Mouse (Mus musculus): ENCODE results near the gene Wdr49. TPM values are rescaled to one million over a fixed set of nuclear protein-coding genes. Genes with fewer than 3 reads are reported as not detected.

The Wdr49 gene
- polyA plus RNA-seq, 1 experiment from 2014 or later = not detected

DNA sequence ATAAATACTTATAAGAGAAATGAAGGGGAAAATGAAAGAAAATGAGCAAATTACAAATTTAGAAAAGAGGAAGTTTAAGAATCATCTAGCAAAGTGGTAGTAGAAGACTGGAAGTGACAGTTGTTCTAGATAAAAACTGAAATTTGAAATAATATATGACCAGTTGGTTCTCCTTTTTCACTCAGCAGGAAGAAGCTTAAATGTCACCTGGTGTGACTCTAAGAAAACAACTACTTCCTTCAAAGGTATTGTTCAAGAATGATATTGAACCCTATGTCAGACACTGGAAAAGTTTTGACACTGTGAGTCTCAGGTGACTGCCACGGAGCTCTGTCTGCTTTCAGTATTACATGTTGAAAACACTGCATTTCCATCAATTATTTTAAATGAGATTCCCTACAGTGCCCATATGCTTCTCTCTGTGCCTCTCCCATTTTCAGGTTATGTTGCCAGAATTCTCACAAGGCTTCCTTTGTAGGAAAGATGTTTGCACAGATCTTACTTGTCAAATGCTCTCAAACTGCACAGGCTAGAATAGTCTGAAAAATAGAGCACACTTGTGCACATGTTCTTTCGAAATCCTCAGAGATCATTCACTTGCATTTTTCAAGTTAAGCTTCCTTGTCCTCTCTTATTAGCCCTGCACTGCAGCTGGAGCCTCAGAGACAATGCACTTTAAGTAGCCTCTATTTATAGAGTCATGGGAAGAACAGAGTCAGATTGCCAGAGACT is 184.8 kb downstream of the Wdr49 start:
- Histone ChIP-seq H3K27me3 (replicated peaks) (no peaks in the 10 kb centered on the region), H3K4me1 (no peaks in the 10 kb centered on the region), H3K9me3 (no peaks in the 10 kb centered on the region), H3K4me3 (no peak overlapping the region), H3K36me3 (no peaks in the 10 kb centered on the region), H3K27ac (no peak overlapping the region), H3K9ac (no peak overlapping the region), H3K4me2 (replicated peaks) (no peak overlapping the region)
- WGBS = 71% methylated on average over 2 of the region's 2 CpGs
- ATAC-seq (ENCODE audit: low FRiP score, low read depth) = no peak

GRCm38 (mm10) chr3:75293243-75293642 is 188.7 kb downstream of the Wdr49 start:
- WGBS = 89% methylated on average over 2 of the region's 2 CpGs
- H3K36me3 ChIP-seq = no peaks in the 10 kb centered on the region
- no peak overlapping the region for H3K4me2 ChIP-seq (replicated peaks)

DNA sequence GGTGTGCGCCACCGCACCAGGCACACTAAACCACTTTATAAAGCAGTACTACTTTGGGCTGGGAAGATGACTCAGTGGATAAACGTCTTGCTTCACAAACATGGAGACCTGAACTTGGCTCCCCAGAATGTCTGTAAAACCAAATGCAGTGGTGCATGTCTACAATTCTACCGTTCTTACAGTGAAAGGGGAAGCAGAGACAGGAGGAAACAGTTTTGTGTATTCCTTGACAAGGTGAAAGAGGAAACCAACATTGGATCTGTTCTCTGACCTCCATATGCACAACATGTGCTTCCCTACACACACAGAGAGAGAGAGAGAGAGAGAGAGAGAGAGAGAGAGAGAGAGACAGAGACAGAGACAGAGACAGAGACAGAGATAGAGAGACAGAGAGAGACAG is 204.5 kb downstream of the Wdr49 start:
- Histone ChIP-seq H3K9ac (no peak overlapping the region), H3K27me3 (replicated peaks) (no peaks in the 10 kb centered on the region), H3K4me2 (replicated peaks) (no peak overlapping the region), H3K4me1 (no peaks in the 10 kb centered on the region), H3K4me3 (no peak overlapping the region), H3K36me3 (no peaks in the 10 kb centered on the region), H3K9me3 (no peaks in the 10 kb centered on the region), H3K27ac (no peak overlapping the region)
- WGBS = 83% methylated on average over 4 of the region's 4 CpGs
- no peak for ATAC-seq (ENCODE audit: low FRiP score, low read depth)

More at GRCm38 (mm10) chr3:75293243-75293642, 188.7 kb downstream of the Wdr49 start:
- Histone ChIP-seq H3K27ac (no peak overlapping the region), H3K9ac (no peak overlapping the region), H3K27me3 (replicated peaks) (no peaks in the 10 kb centered on the region), H3K9me3 (no peaks in the 10 kb centered on the region), H3K4me1 (no peaks in the 10 kb centered on the region), H3K4me3 (no peak overlapping the region)
- no peak for ATAC-seq (ENCODE audit: low FRiP score, low read depth)

GRCm38 (mm10) chr3:75276522-75276921 is 205.4 kb downstream of the Wdr49 start:
- H3K4me3 ChIP-seq = no peak overlapping the region
- H3K27me3 ChIP-seq (replicated peaks) = no peaks in the 10 kb centered on the region
- WGBS = 92% methylated on average over 3 of the region's 3 CpGs
- H3K4me2 ChIP-seq (replicated peaks) = no peak overlapping the region
- H3K9ac ChIP-seq = no peak overlapping the region
- ATAC-seq (ENCODE audit: low FRiP score, low read depth) = no peak
- no peaks in the 10 kb centered on the region for H3K9me3 ChIP-seq
- H3K36me3 ChIP-seq = no peaks in the 10 kb centered on the region
- H3K27ac ChIP-seq = no peak overlapping the region
- H3K4me1 ChIP-seq = no peaks in the 10 kb centered on the region

DNA sequence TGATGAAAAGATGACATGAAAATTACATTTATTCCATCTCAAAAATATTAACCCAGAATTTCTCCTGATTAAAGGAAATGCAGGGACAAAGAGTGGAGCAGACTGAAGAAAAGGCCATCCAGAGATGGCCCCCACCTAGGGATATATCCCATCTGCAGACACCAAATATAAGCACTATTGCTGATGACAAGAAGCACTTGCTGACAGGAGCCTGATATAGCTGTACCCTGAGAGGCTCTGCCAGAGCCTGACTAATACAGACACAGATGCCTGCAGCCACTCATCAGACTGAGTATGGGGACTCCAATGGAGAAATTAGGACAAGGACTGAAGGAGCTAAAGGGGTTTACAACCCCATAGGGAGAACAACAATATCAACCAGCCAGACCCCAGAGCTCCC is 206.8 kb downstream of the Wdr49 start:
- Histone ChIP-seq H3K9me3 (no peaks in the 10 kb centered on the region), H3K4me2 (replicated peaks) (no peak overlapping the region), H3K9ac (no peak overlapping the region), H3K36me3 (no peaks in the 10 kb centered on the region), H3K4me1 (no peaks in the 10 kb centered on the region), H3K27ac (no peak overlapping the region), H3K27me3 (replicated peaks) (no peaks in the 10 kb centered on the region), H3K4me3 (no peak overlapping the region)
- ATAC-seq (ENCODE audit: low FRiP score, low read depth) = no peak

DNA sequence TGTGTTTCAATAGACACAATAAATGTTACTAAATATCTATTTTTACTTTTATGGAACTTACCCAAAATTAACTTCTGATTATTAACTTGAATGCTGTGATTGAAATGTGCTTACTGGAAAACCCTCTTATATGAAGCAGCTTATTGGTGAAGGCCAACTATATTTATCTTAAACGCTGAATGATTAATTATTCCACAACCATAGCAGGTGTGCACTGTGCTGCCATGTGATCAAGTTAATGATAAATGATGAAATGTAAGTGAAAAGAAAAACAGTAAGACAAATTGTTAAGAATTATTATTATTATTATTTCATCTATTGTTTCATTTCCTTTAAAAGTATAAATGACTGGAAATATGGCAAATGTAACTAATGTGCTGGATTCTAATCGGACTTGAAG is 212.0 kb downstream of the Wdr49 start, which contains the start of gene Serpini2:
Serpini2 (minus strand) TSS at position 101 of the 400 bp plus-strand sequence.
- H3K4me1 ChIP-seq = no peaks in the 10 kb centered on the region
- H3K27ac ChIP-seq = no peak within 1 kb of the TSS
- H3K4me3 ChIP-seq = no peak within 1 kb of the TSS
- WGBS = 87% methylated on average over 2 of the region's 2 CpGs
- H3K27me3 ChIP-seq (replicated peaks) = no peaks in the 10 kb centered on the region
- no peak for ATAC-seq (ENCODE audit: low FRiP score, low read depth)
- H3K9me3 ChIP-seq = no peaks in the 10 kb centered on the region
- no peak within 1 kb of the TSS for H3K4me2 ChIP-seq (replicated peaks)
- H3K36me3 ChIP-seq = no peaks in the 10 kb centered on the region
- H3K9ac ChIP-seq = no peak within 1 kb of the TSS

DNA sequence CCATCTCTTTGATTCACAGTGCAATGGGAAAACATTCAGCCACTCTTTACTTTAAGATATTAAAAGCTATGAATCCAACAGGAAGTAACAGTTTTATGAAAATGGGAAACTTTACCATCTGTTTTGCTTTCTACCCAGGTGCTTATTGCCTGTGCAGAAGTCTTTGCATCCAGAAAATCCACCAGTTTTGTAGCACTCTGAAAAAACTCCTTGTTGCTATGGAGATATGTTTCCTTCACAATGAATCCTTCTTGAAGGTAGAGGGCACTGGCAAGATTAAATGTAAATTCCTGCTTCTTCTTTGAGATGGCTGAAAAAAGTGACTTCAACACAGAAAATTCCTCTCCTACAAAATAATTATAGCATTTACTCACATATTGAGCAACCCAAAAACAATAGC is 222.6 kb downstream of the Wdr49 start:
- Histone ChIP-seq H3K4me3 (no peak overlapping the region), H3K9ac (no peak overlapping the region), H3K27me3 (replicated peaks) (no peaks in the 10 kb centered on the region), H3K27ac (no peak overlapping the region), H3K9me3 (no peaks in the 10 kb centered on the region), H3K4me2 (replicated peaks) (no peak overlapping the region), H3K36me3 (no peaks in the 10 kb centered on the region), H3K4me1 (no peaks in the 10 kb centered on the region)
- ATAC-seq (ENCODE audit: low FRiP score, low read depth) = no peak

Other genes starting within 250 kb of the Wdr49 start
- not detected in 2 replicates for gene Serpini2, start 212.1 kb downstream of the Wdr49 start, polyA plus RNA-seq (2016; fragmentation: Nextera tagmentation; extraction: Ambion mirVana)
- gene Pdcd10, start 74.7 kb upstream of the Wdr49 start, polyA plus RNA-seq (2016; fragmentation: Nextera tagmentation; extraction: Ambion mirVana) = 83.4 and 88.5 TPM in 2 replicates
- gene Serpini1, start 75.4 kb upstream of the Wdr49 start, polyA plus RNA-seq (2016; fragmentation: Nextera tagmentation; extraction: Ambion mirVana) = 73.1 and 84.9 TPM in 2 replicates